Mouse (Mus musculus) ES-Bruce4 (cell line): ENCODE measurements around the gene Invs.

ENCODE experiments used
- CTCF ChIP-seq: IDR thresholded peaks from one replicate; pipeline ENCODE4 v1.8.1; 2011; ENCODE audit warnings: low read depth, low read length
- EP300 ChIP-seq: IDR thresholded peaks from 2 replicates; pipeline ENCODE4 v1.6.1; 2011; ENCODE audit warnings: low read depth, low read length; ENCODE audit not compliant: insufficient read depth
- POLR2A ChIP-seq: IDR thresholded peaks from one replicate; pipeline ENCODE4 v1.8.1; 2011; ENCODE audit warnings: low read length; ENCODE audit not compliant: insufficient read depth

DNA sequence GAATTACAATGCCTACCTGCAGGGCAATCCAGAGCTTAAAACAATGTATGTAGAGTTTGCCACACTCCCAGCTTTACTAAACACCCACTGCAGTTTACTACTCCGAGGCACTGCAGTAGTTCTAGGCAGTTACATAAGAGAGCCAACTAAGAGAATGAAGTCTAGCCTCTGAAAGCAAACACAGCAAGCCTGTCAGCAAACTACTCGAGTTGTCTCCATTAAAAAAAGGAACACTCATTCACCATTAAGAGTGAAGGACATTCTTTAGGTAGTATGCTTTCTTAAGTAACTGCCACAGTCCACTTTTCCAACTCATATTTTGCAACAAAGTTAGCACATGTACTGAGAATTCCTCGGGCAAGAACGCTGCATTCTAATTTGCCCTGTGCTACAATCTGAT, 40.5 kb upstream of the Invs start:
- TF ChIP-seq POLR2A = no peak
- no peak for TF ChIP-seq CTCF
- TF ChIP-seq EP300 = no peak
